Mouse (Mus musculus) stomach, postnatal 0 days (tissue): ENCODE results near the gene Clrn3.

ENCODE experiments used
- CTCF ChIP-seq: IDR thresholded peaks from 2 replicates; pipeline ENCODE4 v1.5.1; 2016; ENCODE audit warnings: antibody characterized with exemption, low read depth, mild to moderate bottlenecking, moderate library complexity
- EP300 ChIP-seq: optimal IDR thresholded peaks from 2 replicates; pipeline ENCODE3; 2016; ENCODE audit warnings: antibody characterized with exemption

DNA sequence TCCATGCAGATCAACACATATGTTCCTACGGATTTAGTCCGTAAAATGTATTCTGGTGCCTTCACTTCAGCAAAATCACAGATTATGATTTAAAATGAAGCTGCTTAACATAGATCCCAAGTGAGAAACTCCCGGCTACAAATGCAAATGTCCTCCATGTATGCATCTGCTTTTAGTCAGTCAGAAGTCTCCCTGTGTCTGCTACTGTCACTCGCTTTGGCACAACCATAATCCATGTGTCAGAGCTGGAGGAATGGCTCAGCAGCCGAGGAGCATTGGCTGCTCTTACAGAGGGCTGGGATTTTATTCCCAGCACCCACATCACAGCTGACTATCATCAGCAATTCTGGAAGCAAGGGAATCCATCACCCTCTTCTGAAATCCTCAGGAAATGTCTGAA, 58.1 kb downstream of the Clrn3 start:
- no peak for TF ChIP-seq CTCF
- no peak for TF ChIP-seq EP300
